Mouse (Mus musculus): ENCODE data around the gene Hmgb1.

DNA sequence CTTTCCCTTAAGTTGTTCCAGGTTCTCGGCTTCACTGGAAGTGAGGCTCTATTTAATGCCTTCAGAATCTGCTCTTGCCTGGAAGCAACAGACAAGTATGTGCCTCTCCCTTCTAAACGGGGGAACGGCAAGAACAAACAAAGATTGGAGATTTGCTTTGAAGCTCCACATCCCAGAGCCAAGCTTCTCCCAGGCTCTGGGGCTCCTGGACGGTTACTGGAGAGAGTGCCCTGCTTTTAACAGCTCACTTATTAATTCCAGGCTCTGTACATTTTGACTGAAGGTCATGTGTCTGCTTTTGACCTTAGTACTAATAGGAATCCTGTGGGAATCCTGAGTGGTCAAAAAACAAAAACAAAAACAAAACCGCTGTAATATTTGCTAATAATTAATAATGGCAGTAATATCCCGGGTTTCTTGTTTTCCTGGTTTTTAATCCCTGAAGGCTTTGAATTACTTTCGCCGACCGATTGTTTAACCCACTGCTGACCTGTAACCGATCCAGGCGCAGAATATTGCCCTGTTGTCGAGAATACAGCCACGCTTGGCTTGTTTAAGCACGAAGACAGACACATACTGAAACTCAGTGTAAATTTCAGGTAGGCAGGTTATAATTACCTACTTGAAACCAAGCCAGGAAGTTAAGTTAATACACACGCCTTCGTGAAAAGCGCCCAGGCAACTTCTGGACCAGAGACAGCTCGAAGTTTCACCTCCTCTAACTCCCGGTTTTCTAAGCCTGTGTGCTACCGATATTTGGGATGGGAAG is 182.1 kb downstream of the Hmgb1 start:
- TF ChIP-seq POLR2A (IDR thresholded peaks at IDR 0.05; ENCODE audit: low read depth, low read length) (no peak), CTCF (IDR thresholded peaks at IDR 0.05; ENCODE audit: borderline replicate concordance, insufficient read depth, low read length) (no peak)
